Mouse (Mus musculus) right cerebral cortex, postnatal 14 days (tissue): ENCODE results near the gene Krtap10-4.
"Not testable (repeated sequence)": the region's sequence is repeated elsewhere in the genome, so short reads cannot be mapped to it uniquely, and the experiment has no call there.

Experiments used
- DNase-seq: peaks from one replicate; pipeline ENCODE4 v3.0.0; 2022

Krtap10-4 gene

GRCm38 (mm10) chr10:77787876-77788275 is 39.0 kb downstream of the Krtap10-4 start, which contains the start of gene Gm7137:
Gene Gm7137, minus strand, starts transcription at chr10:77788200.
- not testable (repeated sequence) for DNase-seq

DNA sequence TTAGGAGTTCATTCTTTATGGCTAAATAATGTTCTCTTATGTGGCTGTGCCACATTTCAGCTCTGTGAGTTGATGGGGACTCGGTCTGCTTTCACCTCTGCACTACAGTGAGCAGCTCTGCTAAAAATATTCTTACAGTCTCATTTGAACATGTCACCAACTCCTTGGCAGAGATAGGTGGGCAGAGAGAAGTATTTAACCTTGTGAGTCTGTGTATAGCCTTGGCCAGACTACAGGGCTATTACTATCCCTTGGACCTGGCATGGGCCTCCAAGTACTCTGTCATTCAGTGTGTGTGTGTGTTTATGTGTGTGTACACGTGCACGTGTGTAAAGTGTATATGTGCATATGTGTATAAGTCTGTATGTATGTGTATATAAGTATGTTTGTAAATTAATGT is 43.5 kb downstream of the Krtap10-4 start:
- not testable (repeated sequence) for DNase-seq

DNA sequence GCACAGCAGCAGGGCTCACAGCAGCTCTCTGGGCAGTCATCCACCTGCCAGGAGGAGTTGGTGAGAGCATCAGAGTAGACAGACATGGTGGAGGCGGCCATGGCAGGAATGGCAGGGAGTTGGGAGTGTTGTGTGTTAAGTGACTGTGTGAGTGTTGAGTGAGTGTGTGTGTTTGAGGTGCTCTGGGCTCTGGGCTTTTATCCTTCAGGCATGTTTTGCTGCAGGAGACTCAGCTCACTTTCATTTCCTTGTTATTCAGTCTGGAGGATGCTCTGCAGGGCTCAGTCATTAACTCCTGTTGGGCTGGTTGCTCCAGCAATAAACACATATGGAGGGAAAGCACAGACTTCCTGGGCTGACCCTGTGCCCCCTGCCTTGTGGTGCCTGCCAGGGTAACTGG is 44.5 kb downstream of the Krtap10-4 start, which contains the start of gene Gm3250:
Gene Gm3250 (minus strand): TSS at position 101 of the 400 bp plus-strand sequence.
- not testable (repeated sequence) for DNase-seq

DNA sequence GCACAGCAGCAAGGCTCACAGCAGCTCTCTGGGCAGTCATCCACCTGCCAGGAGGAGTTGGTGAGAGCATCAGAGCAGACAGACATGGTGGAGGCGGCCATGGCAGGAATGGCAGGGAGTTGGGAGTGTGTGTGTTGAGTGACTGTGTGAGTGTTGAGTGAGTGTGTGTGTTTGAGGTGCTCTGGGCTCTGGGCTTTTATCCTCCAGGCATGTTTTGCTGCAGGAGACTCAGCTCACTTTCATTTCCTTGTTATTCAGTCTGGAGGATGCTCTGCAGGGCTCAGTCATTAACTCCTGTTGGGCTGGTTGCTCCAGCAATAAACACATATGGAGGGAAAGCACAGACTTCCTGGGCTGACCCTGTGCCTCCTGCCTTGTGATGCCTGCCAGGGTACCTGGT is 50.1 kb downstream of the Krtap10-4 start, which contains the start of gene Gm7138:
Gene Gm7138 (minus strand): TSS at position 101 of the 400 bp plus-strand sequence.
- not testable (repeated sequence) for DNase-seq
